Mouse (Mus musculus) adipocyte (in vitro differentiated cells): Measurements from ENCODE around the gene Ccnd1.

Experiments used
- DNase-seq: peaks from one replicate; pipeline ENCODE4 v3.0.0-alpha.2; 2016; ENCODE audit warnings: low spot score

Gene Ccnd1

GRCm38 (mm10) chr7:144939344-144940002 lies at the start of gene Ccnd1:
Gene Ccnd1, minus strand, starts transcription at chr7:144939925.
- peak; percentile 28 for DNase-seq

- no peak for DNase-seq
These were observed 49.1 kb upstream of the Ccnd1 start for GRCm38 (mm10) chr7:144988856-144989255.

- DNase-seq = no peak
These were observed 45.4 kb upstream of the Ccnd1 start for GRCm38 (mm10) chr7:144985100-144985499.

GRCm38 (mm10) chr7:144982358-144983110 lies 42.8 kb upstream of the Ccnd1 start:
- DNase-seq = no peak

GRCm38 (mm10) chr7:144981426-144982079 lies 41.8 kb upstream of the Ccnd1 start:
- DNase-seq = no peak

- no peak for DNase-seq
These were observed 40.1 kb upstream of the Ccnd1 start for GRCm38 (mm10) chr7:144979814-144980213.

GRCm38 (mm10) chr7:144977121-144977520 lies 37.4 kb upstream of the Ccnd1 start:
- DNase-seq = peak; percentile 69

- no peak for DNase-seq
These were observed 33.7 kb upstream of the Ccnd1 start for GRCm38 (mm10) chr7:144973461-144973860.

- no peak for DNase-seq
These were observed 32.0 kb upstream of the Ccnd1 start for GRCm38 (mm10) chr7:144971769-144972168.

GRCm38 (mm10) chr7:144970997-144971768 lies 31.5 kb upstream of the Ccnd1 start:
- DNase-seq = no peak

- no peak for DNase-seq
These were observed 26.2 kb upstream of the Ccnd1 start for GRCm38 (mm10) chr7:144965893-144966292.

GRCm38 (mm10) chr7:144964316-144964715 lies 24.6 kb upstream of the Ccnd1 start:
- no peak for DNase-seq

GRCm38 (mm10) chr7:144963911-144964310 lies 24.2 kb upstream of the Ccnd1 start:
- DNase-seq = peak; percentile 48

- DNase-seq = no peak
These were observed 19.0 kb upstream of the Ccnd1 start for GRCm38 (mm10) chr7:144958509-144959395.

GRCm38 (mm10) chr7:144943254-144943653 lies 3.5 kb upstream of the Ccnd1 start:
- DNase-seq = peak; percentile 43

GRCm38 (mm10) chr7:144942744-144943135 lies 3.0 kb upstream of the Ccnd1 start:
- DNase-seq = no peak

- DNase-seq = no peak
These were observed 2.5 kb upstream of the Ccnd1 start for GRCm38 (mm10) chr7:144942071-144942743.

- DNase-seq = peak; percentile 83
These were observed 1.6 kb upstream of the Ccnd1 start for GRCm38 (mm10) chr7:144941242-144941831.

- no peak for DNase-seq
These were observed 860 bp upstream of the Ccnd1 start for GRCm38 (mm10) chr7:144940585-144940984.

- DNase-seq = no peak
These were observed 362 bp upstream of the Ccnd1 start for GRCm38 (mm10) chr7:144940003-144940571.
